Mouse (Mus musculus) spleen, adult 2 months (tissue): ENCODE measurements around the gene Hoxa9.

Source experiments
- CTCF ChIP-seq: fragments of 200-500 bp; IDR thresholded peaks from 2 replicates; pipeline ENCODE4 v1.5.1; 2011; ENCODE audit warnings: mild to moderate bottlenecking, inconsistent platforms; ENCODE audit not compliant: insufficient read depth, insufficient read length, insufficient replicate concordance; ENCODE audit errors: extremely low read depth
- POLR2A ChIP-seq: fragments of 200-500 bp; IDR thresholded peaks from 2 replicates; pipeline ENCODE4 v1.6.1; 2011; ENCODE audit warnings: low read depth, low read length, inconsistent platforms

DNA sequence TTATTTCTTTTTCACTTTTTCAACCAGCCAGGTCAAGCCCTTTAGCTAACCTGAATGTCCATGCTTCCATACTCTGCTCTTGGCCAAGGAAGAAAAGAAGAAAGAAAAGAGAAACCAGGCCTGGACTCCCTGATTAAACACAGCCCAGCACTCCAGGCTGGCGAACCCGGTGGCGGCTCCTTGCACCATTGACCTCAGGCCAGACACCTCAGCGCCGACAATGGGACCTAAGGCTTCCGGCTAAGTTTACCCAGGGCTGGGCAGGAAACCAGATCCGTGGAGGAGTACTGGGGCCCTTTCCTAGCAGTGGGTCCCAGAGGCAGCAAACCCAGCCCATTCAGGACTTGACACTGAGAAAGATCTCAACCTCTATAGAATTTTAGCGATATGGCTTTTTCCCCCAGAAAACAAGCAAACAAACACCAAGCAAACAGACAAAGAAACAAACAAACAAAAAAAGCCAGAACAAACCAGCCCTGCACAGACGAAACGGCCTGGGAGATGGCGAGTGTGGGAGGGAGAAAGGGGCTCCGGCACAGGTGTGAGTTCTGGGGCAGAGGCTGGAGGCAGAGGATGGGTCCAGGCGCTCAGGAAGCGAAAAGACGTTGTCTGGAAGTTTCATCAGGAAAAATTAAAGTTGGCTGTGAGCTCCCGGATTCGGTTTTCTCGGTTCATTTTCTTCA, 1.1 kb upstream of the Hoxa9 start:
- TF ChIP-seq CTCF, result no peak
- TF ChIP-seq POLR2A, result no peak
